Mouse (Mus musculus): Measurements from ENCODE around the gene Tap1. TPM values are rescaled to one million over a fixed set of nuclear protein-coding genes. Genes with fewer than 3 reads are reported as not detected.

The Tap1 gene
- polyA plus RNA-seq, 1 experiment from 2014 or later = 6.1 TPM

Other genes with a start within 250 kb of the Tap1 start
- gene Pfdn6, start 247.2 kb upstream of the Tap1 start, polyA plus RNA-seq (2015; fragmentation: Nextera tagmentation; extraction: Ambion mirVana) = 183 and 189 TPM in 2 replicates
- 20.7 and 23.5 TPM in 2 replicates for gene Wdr46, start 246.9 kb upstream of the Tap1 start, polyA plus RNA-seq (2015; fragmentation: Nextera tagmentation; extraction: Ambion mirVana)
- gene B3galt4, start 236.1 kb upstream of the Tap1 start, polyA plus RNA-seq (2015; fragmentation: Nextera tagmentation; extraction: Ambion mirVana) = 13.3 and 16.1 TPM in 2 replicates
- gene Vps52, start 231.7 kb upstream of the Tap1 start, polyA plus RNA-seq (2015; fragmentation: Nextera tagmentation; extraction: Ambion mirVana) = 75.4 and 80.7 TPM in 2 replicates
- 695 and 697 TPM in 2 replicates for gene Rps18, start 231.6 kb upstream of the Tap1 start, polyA plus RNA-seq (2015; fragmentation: Nextera tagmentation; extraction: Ambion mirVana)
- 16.6 and 18.8 TPM in 2 replicates for gene H2-K1, start 187.2 kb upstream of the Tap1 start, polyA plus RNA-seq (2015; fragmentation: Nextera tagmentation; extraction: Ambion mirVana)
- gene Ring1, start 162.9 kb upstream of the Tap1 start, polyA plus RNA-seq (2015; fragmentation: Nextera tagmentation; extraction: Ambion mirVana) = 17.3 and 18.5 TPM in 2 replicates
- 69.5 and 74.1 TPM in 2 replicates for gene H2-Ke6, start 159.5 kb upstream of the Tap1 start, polyA plus RNA-seq (2015; fragmentation: Nextera tagmentation; extraction: Ambion mirVana)
- 180 and 186 TPM in 2 replicates for gene Slc39a7, start 155.9 kb upstream of the Tap1 start, polyA plus RNA-seq (2015; fragmentation: Nextera tagmentation; extraction: Ambion mirVana)
- gene Rxrb, start 155.7 kb upstream of the Tap1 start, polyA plus RNA-seq (2015; fragmentation: Nextera tagmentation; extraction: Ambion mirVana) = 53.3 and 54.1 TPM in 2 replicates
- 4.7 and 6.7 TPM in 2 replicates for gene Col11a2, start 148.1 kb upstream of the Tap1 start, polyA plus RNA-seq (2015; fragmentation: Nextera tagmentation; extraction: Ambion mirVana)
- 0.14 TPM in 1 of 2 replicates, not detected in the other for gene H2-Oa, start 95.2 kb upstream of the Tap1 start, polyA plus RNA-seq (2015; fragmentation: Nextera tagmentation; extraction: Ambion mirVana)
- 20.5 and 20.9 TPM in 2 replicates for gene H2-DMa, start 68.0 kb upstream of the Tap1 start, polyA plus RNA-seq (2015; fragmentation: Nextera tagmentation; extraction: Ambion mirVana)
- 98.5 and 123 TPM in 2 replicates for gene Brd2, start 64.9 kb upstream of the Tap1 start, polyA plus RNA-seq (2015; fragmentation: Nextera tagmentation; extraction: Ambion mirVana)
- gene H2-DMb2, start 44.2 kb upstream of the Tap1 start, polyA plus RNA-seq (2015; fragmentation: Nextera tagmentation; extraction: Ambion mirVana) = 0.25 and 0.28 TPM in 2 replicates
- gene H2-DMb1, start 34.5 kb upstream of the Tap1 start, polyA plus RNA-seq (2015; fragmentation: Nextera tagmentation; extraction: Ambion mirVana) = 0.68 and 1.5 TPM in 2 replicates
- 1.8 and 2.2 TPM in 2 replicates for gene Psmb9, start 211 bp downstream of the Tap1 start, polyA plus RNA-seq (2015; fragmentation: Nextera tagmentation; extraction: Ambion mirVana)
- gene Psmb8, start 10.2 kb downstream of the Tap1 start, polyA plus RNA-seq (2015; fragmentation: Nextera tagmentation; extraction: Ambion mirVana) = 3.0 and 4.1 TPM in 2 replicates
- gene Tap2, start 16.0 kb downstream of the Tap1 start, polyA plus RNA-seq (2015; fragmentation: Nextera tagmentation; extraction: Ambion mirVana) = 2.9 and 3.2 TPM in 2 replicates
- 0.16 and 0.33 TPM in 2 replicates for gene H2-Ob, start 51.4 kb downstream of the Tap1 start, polyA plus RNA-seq (2015; fragmentation: Nextera tagmentation; extraction: Ambion mirVana)
- gene H2-Ab1, start 70.1 kb downstream of the Tap1 start, polyA plus RNA-seq (2015; fragmentation: Nextera tagmentation; extraction: Ambion mirVana) = 1.7 and 2.3 TPM in 2 replicates
- 0.59 and 0.80 TPM in 2 replicates for gene H2-Aa, start 100.3 kb downstream of the Tap1 start, polyA plus RNA-seq (2015; fragmentation: Nextera tagmentation; extraction: Ambion mirVana)
- 3.5 and 4.3 TPM in 2 replicates for gene H2-Eb1, start 118.3 kb downstream of the Tap1 start, polyA plus RNA-seq (2015; fragmentation: Nextera tagmentation; extraction: Ambion mirVana)
- 0.25 and 0.31 TPM in 2 replicates for gene H2-Eb2, start 138.1 kb downstream of the Tap1 start, polyA plus RNA-seq (2015; fragmentation: Nextera tagmentation; extraction: Ambion mirVana)
- not detected in 2 replicates for gene Btnl2, start 167.3 kb downstream of the Tap1 start, polyA plus RNA-seq (2015; fragmentation: Nextera tagmentation; extraction: Ambion mirVana)
- not detected in 2 replicates for gene Btnl1, start 189.6 kb downstream of the Tap1 start, polyA plus RNA-seq (2015; fragmentation: Nextera tagmentation; extraction: Ambion mirVana)
- gene BC051142, start 211.3 kb downstream of the Tap1 start, polyA plus RNA-seq (2015; fragmentation: Nextera tagmentation; extraction: Ambion mirVana) = 3.7 and 4.5 TPM in 2 replicates

All from hindbrain, embryonic 16.5 days (tissue).